Mouse (Mus musculus): Measurements from ENCODE around the gene Ceacam16. TPM values are rescaled to one million over a fixed set of nuclear protein-coding genes. Genes with fewer than 3 reads are reported as not detected.
A peak's percentile ranks its signal among the peaks of the same experiment; 100 is the strongest.

Gene Ceacam16
- polyA plus RNA-seq, 1 experiment from 2014 or later = not detected

GRCm38 (mm10) chr7:19822193-19822592 lies 38.9 kb downstream of the Ceacam16 start:
- DNase-seq (ENCODE audit: low spot score, missing footprints) (no peak), ATAC-seq (ENCODE audit: low FRiP score) (no peak)
- H3K4me1 ChIP-seq (ENCODE audit: control insufficient read depth, insufficient read depth, low read length) = peaks cover 14% of the 10 kb centered on the region
- H3K9me3 ChIP-seq (ENCODE audit: control insufficient read depth, low read length) = no peaks in the 10 kb centered on the region; the same call in 1 of the 2 replicates
- peak overlapping the region; percentile 58 for H3K9ac ChIP-seq (ENCODE audit: low read length)
- peaks cover 33% of the 10 kb centered on the region for H3K27me3 ChIP-seq (ENCODE audit: control insufficient read depth, insufficient read depth, low read length)
- 6% methylated on average over 20 of the region's 20 CpGs for WGBS
- no peaks in the 10 kb centered on the region for H3K36me3 ChIP-seq (ENCODE audit: control insufficient read depth, insufficient read depth, low read length)
- peak overlapping the region; percentile 31 for H3K4me3 ChIP-seq (ENCODE audit: low read depth, low read length)
- H3K4me2 ChIP-seq = peak overlapping the region; percentile 58
- H3K27ac ChIP-seq (ENCODE audit: low read depth, low read length) = no peak overlapping the region

DNA sequence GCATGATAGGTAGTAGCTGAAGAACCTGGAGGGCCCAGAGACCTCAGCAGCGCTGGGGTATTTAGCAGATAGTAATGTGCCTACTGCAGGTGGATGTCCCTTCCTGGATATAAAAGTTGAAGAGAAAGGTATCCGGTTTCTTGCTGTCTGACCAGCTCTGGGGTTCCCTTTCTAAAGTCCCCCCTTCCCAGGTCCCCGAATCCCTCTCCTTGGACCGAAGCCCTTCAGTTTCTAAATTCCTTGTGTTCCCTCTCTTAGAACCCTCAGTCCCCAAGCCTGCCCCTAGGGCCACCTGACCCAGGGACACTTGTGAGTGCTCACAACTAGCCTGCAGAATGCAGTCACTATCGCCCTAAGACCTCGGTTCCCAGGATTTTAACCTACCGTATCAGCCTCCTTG lies 39.5 kb downstream of the Ceacam16 start:
- no peak for ATAC-seq (ENCODE audit: low FRiP score)

GRCm38 (mm10) chr7:19820347-19821048 lies 40.6 kb downstream of the Ceacam16 start:
- H3K27ac ChIP-seq (ENCODE audit: low read depth, low read length) = no peak overlapping the region
- H3K9ac ChIP-seq (ENCODE audit: low read length) = no peak overlapping the region
- H3K4me3 ChIP-seq (ENCODE audit: low read depth, low read length) = no peak overlapping the region
- no peak overlapping the region for H3K4me2 ChIP-seq
- peaks cover 23% of the 10 kb centered on the region for H3K4me1 ChIP-seq (ENCODE audit: control insufficient read depth, insufficient read depth, low read length)
- peaks cover 33% of the 10 kb centered on the region for H3K27me3 ChIP-seq (ENCODE audit: control insufficient read depth, insufficient read depth, low read length)
- no peaks in the 10 kb centered on the region for H3K36me3 ChIP-seq (ENCODE audit: control insufficient read depth, insufficient read depth, low read length)
- WGBS = 70% methylated on average over 3 of the region's 3 CpGs
- ATAC-seq (ENCODE audit: low FRiP score) (no peak), DNase-seq (ENCODE audit: low spot score, missing footprints) (no peak)
- no peaks in the 10 kb centered on the region; the same call in 1 of the 2 replicates for H3K9me3 ChIP-seq (ENCODE audit: control insufficient read depth, low read length)

More for the DNA sequence above, 39.5 kb downstream of the Ceacam16 start:
- DNase-seq (ENCODE audit: low spot score, missing footprints) = no peak
- Histone ChIP-seq H3K27me3 (ENCODE audit: control insufficient read depth, insufficient read depth, low read length) (peaks cover 33% of the 10 kb centered on the region), H3K4me2 (no peak overlapping the region), H3K4me3 (ENCODE audit: low read depth, low read length) (no peak overlapping the region), H3K36me3 (ENCODE audit: control insufficient read depth, insufficient read depth, low read length) (no peaks in the 10 kb centered on the region), H3K9me3 (ENCODE audit: control insufficient read depth, low read length) (no peaks in the 10 kb centered on the region; the same call in 1 of the 2 replicates), H3K27ac (ENCODE audit: low read depth, low read length) (no peak overlapping the region), H3K9ac (ENCODE audit: low read length) (no peak overlapping the region), H3K4me1 (ENCODE audit: control insufficient read depth, insufficient read depth, low read length) (peaks cover 18% of the 10 kb centered on the region)
- WGBS = 51% methylated on average over 7 of the region's 7 CpGs

DNA sequence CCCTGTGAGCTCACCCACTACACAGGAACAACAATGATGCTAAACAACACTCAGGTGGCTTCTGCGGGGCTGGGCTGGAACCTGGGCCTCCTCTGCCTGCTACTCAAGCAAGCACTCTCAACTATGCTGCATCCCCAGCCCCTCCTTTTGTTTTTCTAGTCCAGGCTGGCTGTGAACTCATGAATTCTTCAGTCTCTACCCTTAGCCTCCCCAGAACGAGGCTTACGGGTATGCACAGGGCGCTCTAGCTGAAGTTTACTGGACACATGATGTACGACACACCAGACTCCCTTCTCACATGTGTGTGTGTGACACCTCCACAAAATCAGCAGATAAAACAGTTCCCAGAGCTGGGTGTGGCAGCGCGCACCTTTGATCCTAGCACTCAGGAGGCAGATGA lies 42.2 kb downstream of the Ceacam16 start:
- no peak overlapping the region for H3K4me3 ChIP-seq (ENCODE audit: low read depth, low read length)
- H3K27me3 ChIP-seq (ENCODE audit: control insufficient read depth, insufficient read depth, low read length) = peaks cover 29% of the 10 kb centered on the region
- no peak overlapping the region for H3K9ac ChIP-seq (ENCODE audit: low read length)
- WGBS = 87% methylated on average over 7 of the region's 7 CpGs
- no peaks in the 10 kb centered on the region for H3K36me3 ChIP-seq (ENCODE audit: control insufficient read depth, insufficient read depth, low read length)
- no peak overlapping the region for H3K27ac ChIP-seq (ENCODE audit: low read depth, low read length)
- H3K9me3 ChIP-seq (ENCODE audit: control insufficient read depth, low read length) = no peaks in the 10 kb centered on the region; the same call in 1 of the 2 replicates
- ATAC-seq (ENCODE audit: low FRiP score) = no peak
- peaks cover 18% of the 10 kb centered on the region for H3K4me1 ChIP-seq (ENCODE audit: control insufficient read depth, insufficient read depth, low read length)
- no peak for DNase-seq (ENCODE audit: low spot score, missing footprints)
- H3K4me2 ChIP-seq = no peak overlapping the region

GRCm38 (mm10) chr7:19818440-19818839 lies 42.7 kb downstream of the Ceacam16 start:
- no peaks in the 10 kb centered on the region for H3K36me3 ChIP-seq (ENCODE audit: control insufficient read depth, insufficient read depth, low read length)
- DNase-seq (ENCODE audit: low spot score, missing footprints) (no peak), ATAC-seq (ENCODE audit: low FRiP score) (no peak)
- H3K4me1 ChIP-seq (ENCODE audit: control insufficient read depth, insufficient read depth, low read length) = peaks cover 18% of the 10 kb centered on the region
- no peak overlapping the region for H3K4me2 ChIP-seq
- H3K27me3 ChIP-seq (ENCODE audit: control insufficient read depth, insufficient read depth, low read length) = peaks cover 25% of the 10 kb centered on the region
- 83% methylated on average over 5 of the region's 5 CpGs for WGBS
- no peak overlapping the region for H3K27ac ChIP-seq (ENCODE audit: low read depth, low read length)
- H3K9me3 ChIP-seq (ENCODE audit: control insufficient read depth, low read length) = no peaks in the 10 kb centered on the region; the same call in 1 of the 2 replicates
- no peak overlapping the region for H3K9ac ChIP-seq (ENCODE audit: low read length)
- no peak overlapping the region for H3K4me3 ChIP-seq (ENCODE audit: low read depth, low read length)

DNA sequence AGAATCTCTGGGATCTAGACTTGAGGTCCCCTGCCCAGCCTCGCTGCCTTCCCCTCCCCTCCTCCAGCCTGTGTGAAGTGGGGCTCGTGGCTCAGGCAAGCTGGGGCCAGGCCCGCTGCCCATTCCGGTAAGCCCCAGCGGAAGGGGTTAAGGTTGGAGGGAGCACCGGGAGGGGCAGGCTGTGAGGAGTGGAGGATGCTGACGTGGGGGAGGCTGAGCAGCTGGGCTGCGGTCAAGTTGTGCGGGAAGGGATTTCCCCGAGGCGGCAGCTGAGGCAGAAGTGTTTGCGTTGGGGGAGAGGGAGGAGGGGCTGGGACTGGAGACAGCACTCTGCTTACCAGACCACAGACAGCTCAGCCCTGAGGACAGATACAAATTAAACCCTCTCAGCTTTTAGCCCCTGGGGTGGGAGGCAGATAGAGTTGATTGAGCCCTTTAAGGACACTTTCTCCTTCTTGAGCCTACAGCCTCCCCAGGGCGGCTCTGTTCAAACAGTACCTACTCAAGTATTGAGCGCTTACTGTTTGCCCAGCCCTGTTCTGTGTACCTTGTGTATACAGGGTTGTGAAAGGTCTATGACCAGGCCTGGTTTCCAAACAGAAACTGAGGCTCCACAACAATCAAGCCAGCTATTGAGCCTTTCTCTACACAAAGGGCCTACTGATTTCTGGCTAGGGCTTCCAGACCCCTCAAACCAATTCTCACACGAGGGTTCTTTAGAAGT lies 43.6 kb downstream of the Ceacam16 start:
- Histone ChIP-seq H3K4me2 (peak overlapping the region; percentile 58), H3K27ac (ENCODE audit: low read depth, low read length) (peak overlapping the region; percentile 48), H3K27me3 (ENCODE audit: control insufficient read depth, insufficient read depth, low read length) (peaks cover 16% of the 10 kb centered on the region), H3K36me3 (ENCODE audit: control insufficient read depth, insufficient read depth, low read length) (no peaks in the 10 kb centered on the region), H3K4me1 (ENCODE audit: control insufficient read depth, insufficient read depth, low read length) (peaks cover 17% of the 10 kb centered on the region), H3K9ac (ENCODE audit: low read length) (peak overlapping the region; percentile 30; the same call in 1 of the 2 replicates), H3K4me3 (ENCODE audit: low read depth, low read length) (0 out of 2 replicates have a peak overlapping the region, but pooled peaks have one; percentile 5), H3K9me3 (ENCODE audit: control insufficient read depth, low read length) (no peaks in the 10 kb centered on the region; the same call in 1 of the 2 replicates)
- WGBS = 6% methylated on average over 15 of the region's 15 CpGs
- ATAC-seq (ENCODE audit: low FRiP score) (peak; percentile 86), DNase-seq (ENCODE audit: low spot score, missing footprints) (peak; percentile 93)

- peak overlapping the region; percentile 42 for H3K9ac ChIP-seq (ENCODE audit: low read length)
- WGBS = under 1% methylated on average over 28 of the region's 28 CpGs
- H3K27ac ChIP-seq (ENCODE audit: low read depth, low read length) = no peak overlapping the region; the same call in 1 of the 2 replicates
Observed at GRCm38 (mm10) chr7:19816224-19816771, 44.8 kb downstream of the Ceacam16 start.

DNA sequence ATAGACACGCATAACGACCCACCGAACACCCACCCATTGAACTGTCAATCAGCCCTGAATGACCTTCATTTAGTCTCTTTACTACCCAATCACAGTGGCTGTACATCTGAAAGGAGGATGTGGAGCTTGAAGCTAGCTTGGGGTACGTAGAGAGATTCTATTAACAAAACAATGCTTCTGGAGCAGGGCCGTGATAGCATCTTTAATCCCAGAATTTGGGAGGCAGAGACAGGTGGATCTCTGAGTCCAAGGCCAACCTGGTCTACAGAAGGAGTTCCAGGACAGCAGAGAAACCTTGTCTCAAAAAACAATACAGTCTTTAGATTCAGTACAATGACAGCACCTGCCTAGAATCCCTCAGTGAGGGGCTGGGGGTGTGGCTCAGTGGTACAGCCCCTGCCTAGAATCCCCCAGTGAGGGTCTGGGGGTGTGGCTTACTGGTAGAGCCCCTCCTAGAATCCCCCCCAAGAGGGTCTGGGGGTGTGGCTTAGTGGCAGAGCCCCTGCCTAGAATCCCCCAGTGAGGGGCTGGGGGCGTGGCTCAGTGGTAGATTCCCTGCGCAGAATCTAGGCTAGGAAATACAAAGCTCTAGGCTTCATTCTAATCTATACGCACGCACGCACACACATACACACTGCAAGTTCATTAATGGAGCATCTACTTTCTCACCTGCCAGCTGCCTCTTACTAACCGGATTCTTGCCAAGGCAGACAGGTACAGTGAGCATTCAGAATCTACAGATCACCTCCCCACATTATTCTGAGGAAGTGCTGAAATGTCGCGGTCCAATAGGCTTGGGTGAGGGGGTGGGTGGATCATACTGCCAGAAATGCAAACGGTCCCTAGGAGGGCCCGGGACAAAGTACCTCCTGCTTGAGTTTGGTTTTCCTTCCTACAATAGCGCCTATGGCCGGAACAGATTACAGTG lies 45.5 kb downstream of the Ceacam16 start:
- H3K36me3 ChIP-seq (ENCODE audit: control insufficient read depth, insufficient read depth, low read length) = no peaks in the 10 kb centered on the region
- peak overlapping the region; percentile 42; the same call in 1 of the 2 replicates for H3K9ac ChIP-seq (ENCODE audit: low read length)
- H3K4me1 ChIP-seq (ENCODE audit: control insufficient read depth, insufficient read depth, low read length) = peaks cover 17% of the 10 kb centered on the region
- H3K4me3 ChIP-seq (ENCODE audit: low read depth, low read length) = peak overlapping the region; percentile 34
- 25% methylated on average over 17 of the region's 17 CpGs for WGBS
- peak overlapping the region; percentile 58 for H3K4me2 ChIP-seq
- peaks cover 21% of the 10 kb centered on the region for H3K27me3 ChIP-seq (ENCODE audit: control insufficient read depth, insufficient read depth, low read length)
- H3K27ac ChIP-seq (ENCODE audit: low read depth, low read length) = no peak overlapping the region; the same call in 1 of the 2 replicates
- ATAC-seq (ENCODE audit: low FRiP score) = peak; percentile 12
- no peak for DNase-seq (ENCODE audit: low spot score, missing footprints)
- no peaks in the 10 kb centered on the region; the same call in 1 of the 2 replicates for H3K9me3 ChIP-seq (ENCODE audit: control insufficient read depth, low read length)

More at GRCm38 (mm10) chr7:19816224-19816771, 44.8 kb downstream of the Ceacam16 start:
- peaks cover 13% of the 10 kb centered on the region for H3K4me1 ChIP-seq (ENCODE audit: control insufficient read depth, insufficient read depth, low read length)
- ATAC-seq (ENCODE audit: low FRiP score) (peak; percentile 68), DNase-seq (ENCODE audit: low spot score, missing footprints) (peak; percentile 95)
- H3K27me3 ChIP-seq (ENCODE audit: control insufficient read depth, insufficient read depth, low read length) = peaks cover 16% of the 10 kb centered on the region
- H3K36me3 ChIP-seq (ENCODE audit: control insufficient read depth, insufficient read depth, low read length) = no peaks in the 10 kb centered on the region
- no peaks in the 10 kb centered on the region; the same call in 1 of the 2 replicates for H3K9me3 ChIP-seq (ENCODE audit: control insufficient read depth, low read length)
- H3K4me3 ChIP-seq (ENCODE audit: low read depth, low read length) = peak overlapping the region; percentile 34
- peak overlapping the region; percentile 58 for H3K4me2 ChIP-seq

All from midbrain, embryonic 11.5 days (tissue).